Mouse (Mus musculus) intestine, embryonic 14.5 days (tissue): ENCODE data around the gene Npc2. TPM values are rescaled to one million over a fixed set of nuclear protein-coding genes. Genes with fewer than 3 reads are reported as not detected.

ENCODE experiments used
- ATAC-seq: fragments of 200-750 bp; cut with Nextera tagmentation; replicated peaks from 2 replicates; pipeline ENCODE4 v1.8.0; 2017; ENCODE audit warnings: low read depth, moderate number of reproducible peaks, moderate TSS enrichment, moderate library complexity; ENCODE audit not compliant: low FRiP score, low TSS enrichment
- DNase-seq: peaks from one replicate; pipeline ENCODE4 v3.0.0-alpha.2; 2018; ENCODE audit warnings: low spot score
- H3K27ac ChIP-seq: fragments of 300-500 bp; sonication (generic); 2 replicates; pipeline ENCODE4 v1.5.1; 2014; ENCODE audit warnings: low read depth, mild to moderate bottlenecking, control low read depth
- H3K27me3 ChIP-seq: fragments of 300-500 bp; sonication (generic); replicated peaks from 2 replicates; pipeline ENCODE4 v1.6.1; 2014; ENCODE audit warnings: low read length, control low read depth; ENCODE audit not compliant: control insufficient read depth, insufficient read depth
- H3K36me3 ChIP-seq: fragments of 300-500 bp; sonication (generic); 2 replicates; pipeline ENCODE4 v1.6.1; 2014; ENCODE audit warnings: low read length, control low read depth; ENCODE audit not compliant: control insufficient read depth, insufficient read depth
- H3K4me1 ChIP-seq: fragments of 300-500 bp; sonication (generic); replicated peaks from 2 replicates; pipeline ENCODE4 v1.6.1; 2014; ENCODE audit warnings: low read length, control low read depth, mixed read lengths; ENCODE audit not compliant: control insufficient read depth, insufficient read depth
- H3K4me2 ChIP-seq: fragments of 300-500 bp; sonication (generic); 2 replicates; pipeline ENCODE4 v1.6.1; 2014; ENCODE audit warnings: low read length
- H3K4me3 ChIP-seq: fragments of 300-500 bp; sonication (generic); 2 replicates; pipeline ENCODE4 v1.5.1; 2014; ENCODE audit warnings: low read depth, low read length, control low read depth, mixed read lengths
- H3K9ac ChIP-seq: fragments of 300-500 bp; sonication (generic); 2 replicates; pipeline ENCODE4 v1.6.1; 2014; ENCODE audit warnings: mild to moderate bottlenecking, low read length
- H3K9me3 ChIP-seq: fragments of 300-500 bp; sonication (generic); 2 replicates; pipeline ENCODE4 v1.6.1; 2016; ENCODE audit warnings: low read length, control low read depth; ENCODE audit not compliant: control insufficient read depth
- WGBS: fragments of 180-500 bp; shearing (Covaris S2); extraction: QIAGEN DNeasy Blood & Tissue Kit; methylation state at CpG from one replicate; pipeline ENCODE4 v1.1.7; 2014; 5-methylcytosine and 5-hydroxymethylcytosine counted together
- polyA plus RNA-seq: library from polyadenylated mRNA; unstranded; fragments of >200 nt; fragmentation: Nextera tagmentation; extraction: Ambion mirVana; gene quantifications from 2 replicates; pipeline ENCODE4 v1.2.1, GENCODE M21; 2014

Gene Npc2
- polyA plus RNA-seq, 1 experiment from 2014 or later: 61.0 TPM

GRCm38 (mm10) chr12:84771981-84772520 is 901 bp downstream of the Npc2 start:
- H3K27me3 ChIP-seq: no peaks in the 10 kb centered on the region
- H3K4me3 ChIP-seq: peak overlapping the region; percentile 88
- ATAC-seq (no peak), DNase-seq (peak; percentile 62)
- peak overlapping the region; percentile 92 for H3K27ac ChIP-seq
- H3K9me3 ChIP-seq: no peaks in the 10 kb centered on the region
- WGBS: 3% methylated on average over 10 of the region's 10 CpGs
- H3K9ac ChIP-seq: peak overlapping the region; percentile 83
- peak overlapping the region; percentile 67 for H3K4me2 ChIP-seq
- H3K4me1 ChIP-seq: peaks cover 11% of the 10 kb centered on the region; the same call in 1 of the 2 replicates
- peaks cover 11% of the 10 kb centered on the region for H3K36me3 ChIP-seq

- Histone ChIP-seq H3K9me3 (no peaks in the 10 kb centered on the region), H3K27me3 (no peaks in the 10 kb centered on the region), H3K27ac (no peak overlapping the region), H3K4me2 (no peak overlapping the region), H3K4me3 (no peak overlapping the region), H3K36me3 (peaks cover 9% of the 10 kb centered on the region), H3K9ac (no peak overlapping the region), H3K4me1 (peaks cover 18% of the 10 kb centered on the region; the same call in 1 of the 2 replicates)
- DNase-seq (no peak), ATAC-seq (no peak)
- WGBS: 80% methylated on average over 7 of the region's 7 CpGs
Observed at GRCm38 (mm10) chr12:84769624-84770023, 3.3 kb downstream of the Npc2 start.

- Histone ChIP-seq H3K4me2 (no peak overlapping the region), H3K9me3 (no peaks in the 10 kb centered on the region), H3K4me3 (no peak overlapping the region), H3K9ac (no peak overlapping the region), H3K36me3 (peaks cover 28% of the 10 kb centered on the region), H3K27me3 (no peaks in the 10 kb centered on the region), H3K4me1 (0 out of 2 replicates have a peak, but pooled peaks cover 13% of the 10 kb centered on the region), H3K27ac (no peak overlapping the region)
- WGBS: 89% methylated on average over 6 of the region's 6 CpGs
- no peak for DNase-seq
- no peak for ATAC-seq
Observed at GRCm38 (mm10) chr12:84767510-84767909, 5.4 kb downstream of the Npc2 start.

- WGBS: 67% methylated on average over 5 of the region's 5 CpGs
- no peak overlapping the region for H3K27ac ChIP-seq
- no peak overlapping the region for H3K4me3 ChIP-seq
- peaks cover 31% of the 10 kb centered on the region for H3K36me3 ChIP-seq
- ATAC-seq: 0 out of 2 replicates have a peak, but pooled peaks have one; percentile 22
- no peaks in the 10 kb centered on the region for H3K27me3 ChIP-seq
- H3K9me3 ChIP-seq: no peaks in the 10 kb centered on the region
- no peak overlapping the region for H3K4me2 ChIP-seq
- H3K4me1 ChIP-seq: 0 out of 2 replicates have a peak, but pooled peaks cover 10% of the 10 kb centered on the region
- H3K9ac ChIP-seq: no peak overlapping the region
- no peak for DNase-seq
Observed at GRCm38 (mm10) chr12:84766113-84766735, 6.7 kb downstream of the Npc2 start.

- 95% methylated on average over 15 of the region's 15 CpGs for WGBS
- ATAC-seq (no peak), DNase-seq (no peak)
- Histone ChIP-seq H3K4me2 (no peak overlapping the region), H3K4me1 (0 out of 2 replicates have a peak, but pooled peaks cover 7% of the 10 kb centered on the region), H3K4me3 (no peak overlapping the region), H3K9ac (no peak overlapping the region), H3K36me3 (peaks cover 34% of the 10 kb centered on the region), H3K9me3 (no peaks in the 10 kb centered on the region), H3K27ac (no peak overlapping the region), H3K27me3 (no peaks in the 10 kb centered on the region)
Observed at GRCm38 (mm10) chr12:84765506-84765905, 7.4 kb downstream of the Npc2 start.

- H3K9ac ChIP-seq: no peak overlapping the region
- no peaks in the 10 kb centered on the region for H3K9me3 ChIP-seq
- H3K27ac ChIP-seq: no peak overlapping the region
- no peak overlapping the region for H3K4me2 ChIP-seq
- H3K36me3 ChIP-seq: peaks cover 40% of the 10 kb centered on the region
- no peak for ATAC-seq
- WGBS: 82% methylated on average over 7 of the region's 7 CpGs
- H3K4me3 ChIP-seq: no peak overlapping the region
- no peak for DNase-seq
- 0 out of 2 replicates have a peak, but pooled peaks cover 7% of the 10 kb centered on the region for H3K4me1 ChIP-seq
- no peaks in the 10 kb centered on the region for H3K27me3 ChIP-seq
Observed at GRCm38 (mm10) chr12:84764756-84765155, 8.2 kb downstream of the Npc2 start.

GRCm38 (mm10) chr12:84763577-84764218 is 9.3 kb downstream of the Npc2 start:
- no peaks in the 10 kb centered on the region for H3K27me3 ChIP-seq
- H3K27ac ChIP-seq: no peak overlapping the region
- no peak overlapping the region for H3K4me2 ChIP-seq
- H3K4me1 ChIP-seq: 0 out of 2 replicates have a peak, but pooled peaks cover 7% of the 10 kb centered on the region
- H3K4me3 ChIP-seq: no peak overlapping the region
- WGBS: 90% methylated on average over 13 of the region's 13 CpGs
- no peaks in the 10 kb centered on the region for H3K9me3 ChIP-seq
- no peak overlapping the region for H3K9ac ChIP-seq
- H3K36me3 ChIP-seq: peaks cover 50% of the 10 kb centered on the region
- DNase-seq (no peak), ATAC-seq (no peak)

- H3K27ac ChIP-seq: no peak overlapping the region
- no peaks in the 10 kb centered on the region for H3K9me3 ChIP-seq
- ATAC-seq (no peak), DNase-seq (no peak)
- H3K4me3 ChIP-seq: no peak overlapping the region
- H3K27me3 ChIP-seq: no peaks in the 10 kb centered on the region
- H3K36me3 ChIP-seq: peaks cover 51% of the 10 kb centered on the region
- 84% methylated on average over 5 of the region's 5 CpGs for WGBS
- no peak overlapping the region for H3K9ac ChIP-seq
- no peak overlapping the region for H3K4me2 ChIP-seq
- 0 out of 2 replicates have a peak, but pooled peaks cover 7% of the 10 kb centered on the region for H3K4me1 ChIP-seq
Observed at GRCm38 (mm10) chr12:84762532-84762931, 10.4 kb downstream of the Npc2 start.
